Mouse (Mus musculus): ENCODE measurements at regions not wholly inside any gene's neighbourhood (a gene's known extent, or its start where the extent isn't known, plus 50 kb on each side); places are given as distances from the start of the nearest gene placed in this dataset.

DNA sequence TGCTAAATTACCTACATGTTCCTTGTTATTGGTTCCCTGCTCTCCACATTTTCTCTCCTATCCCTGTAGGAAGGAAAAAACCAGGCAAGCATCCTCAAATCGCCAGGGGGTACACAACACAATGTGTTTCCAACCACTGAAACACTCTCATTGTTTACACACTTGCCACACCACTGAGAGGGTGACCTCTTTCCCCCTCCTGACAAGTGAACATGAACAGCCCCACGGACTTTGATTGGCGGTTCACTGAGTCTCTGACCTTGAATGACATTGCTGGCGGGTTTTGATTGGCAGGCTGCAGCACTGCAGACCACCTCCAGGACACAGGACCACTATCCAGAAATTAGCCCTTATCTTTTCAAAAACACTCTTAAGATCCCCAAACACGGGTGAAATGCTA, 211.7 kb upstream of the Onecut1 start:
- Histone ChIP-seq H3K9ac (ENCODE audit: low read depth, poor library complexity, severe bottlenecking) (no peak overlapping the region), H3K36me3 (ENCODE audit: control insufficient read depth, insufficient read depth, low read length, poor library complexity, severe bottlenecking) (no peaks in the 10 kb centered on the region), H3K4me3 (ENCODE audit: low read depth, low read length) (no peak overlapping the region), H3K27ac (ENCODE audit: insufficient read depth, low read length) (no peak overlapping the region), H3K4me1 (ENCODE audit: control insufficient read depth, insufficient read depth, low read length) (no peaks in the 10 kb centered on the region), H3K27me3 (ENCODE audit: control insufficient read depth, insufficient read depth, low read length, poor library complexity, severe bottlenecking) (no peaks in the 10 kb centered on the region), H3K9me3 (replicated peaks; ENCODE audit: control insufficient read depth, insufficient read depth, low read length, poor library complexity, severe bottlenecking) (no peaks in the 10 kb centered on the region)
- TF ChIP-seq POLR2A (IDR thresholded peaks at IDR 0.05; ENCODE audit: insufficient read depth, low read length) (no peak), EP300 (IDR thresholded peaks at IDR 0.05; ENCODE audit: insufficient read depth, low read depth, low read length) (no peak), CTCF (IDR thresholded peaks at IDR 0.05; ENCODE audit: low read depth, low read length) (no peak)

DNA sequence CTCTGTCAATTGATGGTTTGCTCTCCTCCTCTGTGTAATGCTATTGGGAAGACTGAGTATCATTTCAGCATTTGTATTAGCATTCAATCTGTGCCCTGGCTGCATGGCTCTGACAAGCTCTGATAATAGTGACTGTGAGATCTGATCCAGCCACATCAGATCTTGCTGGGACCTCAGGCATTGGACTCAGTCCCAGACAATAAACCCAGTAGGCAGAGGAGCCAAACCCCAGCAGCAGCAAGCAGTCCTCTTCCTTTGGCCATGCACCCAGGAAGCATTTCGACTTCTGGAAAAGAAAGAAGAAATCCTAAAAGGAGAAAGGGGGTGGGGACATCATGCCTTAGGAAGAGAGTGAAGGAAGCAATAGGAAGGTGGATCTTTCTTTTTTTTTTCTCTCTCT, 205.8 kb upstream of the Onecut1 start:
- no peaks in the 10 kb centered on the region for H3K4me1 ChIP-seq (ENCODE audit: control insufficient read depth, insufficient read depth, low read length)
- no peak for TF ChIP-seq EP300 (IDR thresholded peaks at IDR 0.05; ENCODE audit: insufficient read depth, low read depth, low read length)
- no peak for TF ChIP-seq CTCF (IDR thresholded peaks at IDR 0.05; ENCODE audit: low read depth, low read length)
- TF ChIP-seq POLR2A (IDR thresholded peaks at IDR 0.05; ENCODE audit: insufficient read depth, low read length) = no peak

DNA sequence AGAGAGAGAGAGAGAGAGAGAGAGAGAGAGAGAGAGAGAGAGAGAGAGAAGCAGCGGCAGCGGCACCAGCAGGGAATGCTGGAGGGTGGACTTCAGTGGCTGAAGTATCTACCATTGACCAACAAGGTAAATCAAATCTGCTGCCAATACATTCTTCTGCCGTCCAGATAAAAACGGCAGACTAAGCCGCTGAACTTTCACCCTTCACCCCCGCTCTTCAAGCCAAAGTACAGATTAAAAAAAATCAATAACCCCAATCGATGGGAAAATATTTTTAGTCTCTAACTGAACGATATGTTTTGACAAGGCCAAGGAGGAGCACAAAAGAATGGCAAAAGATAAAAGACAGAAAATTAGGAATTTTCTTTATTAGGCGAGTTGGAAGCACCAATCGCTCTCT, 205.3 kb upstream of the Onecut1 start:
- Histone ChIP-seq H3K9me3 (replicated peaks; ENCODE audit: control insufficient read depth, insufficient read depth, low read length, poor library complexity, severe bottlenecking) (no peaks in the 10 kb centered on the region), H3K36me3 (ENCODE audit: control insufficient read depth, insufficient read depth, low read length, poor library complexity, severe bottlenecking) (no peaks in the 10 kb centered on the region), H3K4me1 (ENCODE audit: control insufficient read depth, insufficient read depth, low read length) (no peaks in the 10 kb centered on the region), H3K4me3 (ENCODE audit: low read depth, low read length) (no peak overlapping the region), H3K9ac (ENCODE audit: low read depth, poor library complexity, severe bottlenecking) (no peak overlapping the region), H3K27me3 (ENCODE audit: control insufficient read depth, insufficient read depth, low read length, poor library complexity, severe bottlenecking) (no peaks in the 10 kb centered on the region), H3K27ac (ENCODE audit: insufficient read depth, low read length) (no peak overlapping the region)
- TF ChIP-seq POLR2A (IDR thresholded peaks at IDR 0.05; ENCODE audit: insufficient read depth, low read length) (no peak), CTCF (IDR thresholded peaks at IDR 0.05; ENCODE audit: low read depth, low read length) (no peak), EP300 (IDR thresholded peaks at IDR 0.05; ENCODE audit: insufficient read depth, low read depth, low read length) (no peak)

More for the DNA sequence above, 205.8 kb upstream of the Onecut1 start:
- Histone ChIP-seq H3K36me3 (ENCODE audit: control insufficient read depth, insufficient read depth, low read length, poor library complexity, severe bottlenecking) (no peaks in the 10 kb centered on the region), H3K4me3 (ENCODE audit: low read depth, low read length) (no peak overlapping the region), H3K9ac (ENCODE audit: low read depth, poor library complexity, severe bottlenecking) (no peak overlapping the region), H3K27ac (ENCODE audit: insufficient read depth, low read length) (no peak overlapping the region), H3K27me3 (ENCODE audit: control insufficient read depth, insufficient read depth, low read length, poor library complexity, severe bottlenecking) (no peaks in the 10 kb centered on the region), H3K9me3 (replicated peaks; ENCODE audit: control insufficient read depth, insufficient read depth, low read length, poor library complexity, severe bottlenecking) (no peaks in the 10 kb centered on the region)

DNA sequence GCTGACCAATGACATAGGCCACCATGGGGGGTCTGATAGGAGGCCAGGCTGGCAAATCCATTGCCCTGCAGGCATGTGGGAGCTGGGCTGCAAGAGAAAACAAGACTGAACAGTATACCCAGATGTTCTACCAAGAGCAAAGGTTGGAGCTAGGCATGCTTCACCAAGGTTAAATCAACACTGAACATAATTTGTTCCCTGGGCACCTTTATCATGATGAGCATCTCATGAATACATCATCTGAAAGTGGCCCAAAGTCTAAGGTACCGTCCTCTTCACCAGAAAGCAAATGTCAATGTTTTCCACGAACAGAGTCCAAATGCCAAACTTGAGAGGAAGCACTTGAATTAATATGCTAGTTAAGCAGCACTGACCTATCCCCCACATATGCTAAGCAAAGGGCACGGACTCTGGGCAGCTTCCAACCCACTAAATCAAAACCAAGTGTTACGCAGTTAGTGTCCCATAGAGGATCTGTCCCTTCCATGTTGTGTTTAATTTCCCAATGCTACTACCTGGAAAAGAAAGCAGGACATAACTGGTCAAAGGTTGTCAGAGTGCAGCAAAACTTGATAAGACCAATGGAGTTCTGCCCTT, 190.3 kb upstream of the Onecut1 start:
- TF ChIP-seq CTCF (IDR thresholded peaks at IDR 0.05; ENCODE audit: low read depth, low read length) (no peak), EP300 (IDR thresholded peaks at IDR 0.05; ENCODE audit: insufficient read depth, low read depth, low read length) (no peak), POLR2A (IDR thresholded peaks at IDR 0.05; ENCODE audit: insufficient read depth, low read length) (no peak)
- Histone ChIP-seq H3K4me3 (ENCODE audit: low read depth, low read length) (no peak overlapping the region), H3K9me3 (replicated peaks; ENCODE audit: control insufficient read depth, insufficient read depth, low read length, poor library complexity, severe bottlenecking) (no peaks in the 10 kb centered on the region), H3K27ac (ENCODE audit: insufficient read depth, low read length) (no peak overlapping the region), H3K9ac (ENCODE audit: low read depth, poor library complexity, severe bottlenecking) (no peak overlapping the region), H3K36me3 (ENCODE audit: control insufficient read depth, insufficient read depth, low read length, poor library complexity, severe bottlenecking) (no peaks in the 10 kb centered on the region), H3K27me3 (ENCODE audit: control insufficient read depth, insufficient read depth, low read length, poor library complexity, severe bottlenecking) (no peaks in the 10 kb centered on the region), H3K4me1 (ENCODE audit: control insufficient read depth, insufficient read depth, low read length) (no peaks in the 10 kb centered on the region)

DNA sequence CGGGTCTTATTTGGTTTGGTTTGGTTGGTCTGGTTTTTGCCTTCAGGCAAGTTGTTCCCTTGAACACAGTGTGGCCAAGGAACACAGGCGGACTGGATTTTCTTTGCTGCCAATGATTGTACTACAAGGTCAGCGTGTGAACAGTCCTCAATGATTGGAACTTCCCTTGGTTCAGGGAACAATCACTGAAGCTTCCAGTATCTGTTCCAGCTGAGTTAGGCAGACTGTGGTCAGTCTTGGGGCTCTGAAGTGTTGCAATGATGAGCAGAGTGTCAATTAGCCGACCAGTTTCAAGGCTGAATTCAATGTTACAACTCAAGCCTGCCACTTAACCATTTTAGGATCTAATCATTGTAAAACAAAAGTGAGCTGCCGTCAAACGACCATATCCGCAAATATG, 189.5 kb upstream of the Onecut1 start:
- H3K36me3 ChIP-seq (ENCODE audit: control insufficient read depth, insufficient read depth, low read length, poor library complexity, severe bottlenecking) = no peaks in the 10 kb centered on the region
- TF ChIP-seq POLR2A (IDR thresholded peaks at IDR 0.05; ENCODE audit: insufficient read depth, low read length) (no peak), EP300 (IDR thresholded peaks at IDR 0.05; ENCODE audit: insufficient read depth, low read depth, low read length) (no peak), CTCF (IDR thresholded peaks at IDR 0.05; ENCODE audit: low read depth, low read length) (no peak)
- H3K9me3 ChIP-seq (replicated peaks; ENCODE audit: control insufficient read depth, insufficient read depth, low read length, poor library complexity, severe bottlenecking) = no peaks in the 10 kb centered on the region
- no peak overlapping the region for H3K27ac ChIP-seq (ENCODE audit: insufficient read depth, low read length)
- no peaks in the 10 kb centered on the region for H3K4me1 ChIP-seq (ENCODE audit: control insufficient read depth, insufficient read depth, low read length)
- no peak overlapping the region for H3K4me3 ChIP-seq (ENCODE audit: low read depth, low read length)
- H3K27me3 ChIP-seq (ENCODE audit: control insufficient read depth, insufficient read depth, low read length, poor library complexity, severe bottlenecking) = no peaks in the 10 kb centered on the region
- no peak overlapping the region for H3K9ac ChIP-seq (ENCODE audit: low read depth, poor library complexity, severe bottlenecking)

DNA sequence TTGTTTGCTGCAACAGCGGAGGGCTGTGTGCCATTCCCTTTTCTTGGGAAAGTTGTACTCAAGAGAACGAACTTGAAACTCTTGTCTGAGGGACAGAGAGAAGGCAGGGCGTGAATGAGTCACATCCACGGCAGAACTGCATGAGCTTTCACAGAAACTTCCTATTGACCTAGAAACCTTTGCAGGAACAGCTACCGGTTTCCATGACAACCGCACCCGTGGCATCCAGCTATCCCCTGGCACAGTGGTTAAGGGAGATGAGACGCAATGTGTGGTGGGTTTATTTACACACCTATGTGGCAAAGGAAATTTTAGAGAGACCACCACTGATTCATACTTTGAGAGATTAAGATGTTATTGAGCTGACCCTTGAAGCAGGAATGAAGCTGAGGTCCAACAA, 163.5 kb upstream of the Onecut1 start:
- no peak for TF ChIP-seq EP300 (IDR thresholded peaks at IDR 0.05; ENCODE audit: insufficient read depth, low read depth, low read length)
- no peak for TF ChIP-seq CTCF (IDR thresholded peaks at IDR 0.05; ENCODE audit: low read depth, low read length)
- TF ChIP-seq POLR2A (IDR thresholded peaks at IDR 0.05; ENCODE audit: insufficient read depth, low read length) = no peak
- H3K27me3 ChIP-seq (ENCODE audit: control insufficient read depth, insufficient read depth, low read length, poor library complexity, severe bottlenecking) = no peaks in the 10 kb centered on the region
- H3K36me3 ChIP-seq (ENCODE audit: control insufficient read depth, insufficient read depth, low read length, poor library complexity, severe bottlenecking) = no peaks in the 10 kb centered on the region
- no peak overlapping the region for H3K27ac ChIP-seq (ENCODE audit: insufficient read depth, low read length)
- no peak overlapping the region for H3K9ac ChIP-seq (ENCODE audit: low read depth, poor library complexity, severe bottlenecking)
- H3K4me3 ChIP-seq (ENCODE audit: low read depth, low read length) = no peak overlapping the region
- H3K4me1 ChIP-seq (ENCODE audit: control insufficient read depth, insufficient read depth, low read length) = no peaks in the 10 kb centered on the region
- H3K9me3 ChIP-seq (replicated peaks; ENCODE audit: control insufficient read depth, insufficient read depth, low read length, poor library complexity, severe bottlenecking) = no peaks in the 10 kb centered on the region

Measured in ES-Bruce4 (cell line).